Mouse (Mus musculus) heart, postnatal 0 days (tissue): Measurements from ENCODE around the gene Ntf5. TPM values are rescaled to one million over a fixed set of nuclear protein-coding genes. Genes with fewer than 3 reads are reported as not detected.
A peak's percentile ranks its signal among the peaks of the same experiment; 100 is the strongest.
"Not testable (repeated sequence)": the region's sequence is repeated elsewhere in the genome, so short reads cannot be mapped to it uniquely, and the experiment has no call there.

Experiments used
- ATAC-seq: fragments of 200-750 bp; cut with Nextera tagmentation; 2 replicates; pipeline ENCODE4 v1.8.0; 2017; ENCODE audit warnings: low read depth, moderate number of reproducible peaks, moderate library complexity; ENCODE audit not compliant: insufficient read depth
- DNase-seq: peaks from one replicate; pipeline ENCODE4 v3.0.0-alpha.2; 2016; ENCODE audit warnings: low spot score
- H3K27ac ChIP-seq: fragments of 300-500 bp; sonication (generic); 2 replicates; pipeline ENCODE4 v1.5.1; 2014; ENCODE audit warnings: low read depth, mild to moderate bottlenecking
- H3K27me3 ChIP-seq: fragments of 300-500 bp; sonication (generic); 2 replicates; pipeline ENCODE4 v1.6.1; 2014; ENCODE audit warnings: low read length, mixed read lengths; ENCODE audit not compliant: control insufficient read depth, insufficient read depth
- H3K36me3 ChIP-seq: fragments of 300-500 bp; sonication (generic); replicated peaks from 2 replicates; pipeline ENCODE4 v1.6.1; 2014; ENCODE audit warnings: low read length, mixed read lengths; ENCODE audit not compliant: control insufficient read depth, insufficient read depth
- H3K4me1 ChIP-seq: fragments of 300-500 bp; sonication (generic); 2 replicates; pipeline ENCODE4 v1.6.1; 2014; ENCODE audit warnings: antibody characterized with exemption; ENCODE audit not compliant: control insufficient read depth, insufficient read depth
- H3K4me2 ChIP-seq: fragments of 300-500 bp; sonication (generic); 2 replicates; pipeline ENCODE4 v1.6.1; 2014; ENCODE audit warnings: low read depth, mild to moderate bottlenecking, low read length, moderate library complexity
- H3K4me3 ChIP-seq: fragments of 300-500 bp; sonication (generic); 2 replicates; pipeline ENCODE4 v1.5.1; 2014; ENCODE audit warnings: low read depth, low read length
- H3K9ac ChIP-seq: fragments of 300-500 bp; sonication (generic); replicated peaks from 2 replicates; pipeline ENCODE4 v1.6.1; 2014; ENCODE audit warnings: low read depth, low read length, mixed read lengths
- H3K9me3 ChIP-seq: fragments of 300-500 bp; sonication (generic); replicated peaks from 2 replicates; pipeline ENCODE4 v1.6.1; 2016; ENCODE audit warnings: low read length; ENCODE audit not compliant: control insufficient read depth
- CTCF ChIP-seq: IDR thresholded peaks from 2 replicates; pipeline ENCODE4 v1.5.1; 2016; ENCODE audit warnings: antibody characterized with exemption, control low read depth, low read depth
- EP300 ChIP-seq: IDR thresholded peaks from 2 replicates; pipeline ENCODE4 v1.6.1; 2016; ENCODE audit warnings: antibody characterized with exemption, low read depth
- WGBS: fragments of 180-500 bp; shearing (Covaris S2); extraction: QIAGEN DNeasy Blood & Tissue Kit; methylation state at CpG from one replicate; pipeline ENCODE4 v1.1.7; 2014; 5-methylcytosine and 5-hydroxymethylcytosine counted together
- polyA plus RNA-seq: library from polyadenylated mRNA; unstranded; fragments of >200 nt; fragmentation: Nextera tagmentation; extraction: Ambion mirVana; gene quantifications from 2 replicates; pipeline ENCODE4 v1.2.1, GENCODE M21; 2015
- total RNA-seq: library from RNA; depleted of rRNA; stranded (reverse); fragments of >200 nt; gene quantifications from 2 replicates; pipeline ENCODE4 v1.2.3, GENCODE M21; 2014; ENCODE audit warnings: low replicate concordance

The Ntf5 gene
- total and polyA plus RNA-seq, 2 experiments from 2014 or later = 0.15 TPM; not detected in 1

- Histone ChIP-seq H3K27me3 (no peaks in the 10 kb centered on the region), H3K9ac (peak overlapping the region; percentile 79), H3K9me3 (no peaks in the 10 kb centered on the region), H3K4me3 (peak overlapping the region; percentile 66), H3K4me2 (peak overlapping the region; percentile 95), H3K4me1 (peaks cover 19% of the 10 kb centered on the region), H3K27ac (peak overlapping the region; percentile 95), H3K36me3 (peaks cover 19% of the 10 kb centered on the region)
- TF ChIP-seq CTCF = no peak
- no peak for TF ChIP-seq EP300
- DNase-seq (peak; percentile 75), ATAC-seq (peak; percentile 63)
- WGBS = under 1% methylated on average over 20 of the region's 20 CpGs
Measured at GRCm38 (mm10) chr7:45395129-45395541, 18.4 kb upstream of the Ntf5 start.

GRCm38 (mm10) chr7:45395578-45396336 is 17.7 kb upstream of the Ntf5 start, which contains the start of gene Snrnp70:
Gene Snrnp70 (minus strand): TSS chr7:45395742.
- ATAC-seq = peak; percentile 97
- under 1% methylated on average over 60 of the region's 60 CpGs for WGBS
- H3K27ac ChIP-seq = peak within 1 kb of the TSS; percentile 95

GRCm38 (mm10) chr7:45396337-45396775 is 17.1 kb upstream of the Ntf5 start:
- H3K4me3 ChIP-seq = peak overlapping the region; percentile 53
- peak; percentile 14; the same call in 1 of the 2 replicates for TF ChIP-seq CTCF
- H3K27ac ChIP-seq = peak overlapping the region; percentile 81
- peaks cover 19% of the 10 kb centered on the region for H3K4me1 ChIP-seq
- 5% methylated on average over 3 of the region's 3 CpGs for WGBS
- DNase-seq, H3K36me3 ChIP-seq, H3K9me3 ChIP-seq, H3K27me3 ChIP-seq: not testable (repeated sequence)
- 0 out of 2 replicates have a peak overlapping the region, but pooled peaks have one; percentile 26 for H3K9ac ChIP-seq
- ATAC-seq = peak; percentile 31; the same call in 1 of the 2 replicates
- peak overlapping the region; percentile 58 for H3K4me2 ChIP-seq

More at GRCm38 (mm10) chr7:45395578-45396336, 17.7 kb upstream of the Ntf5 start, which contains the start of gene Snrnp70:
- peak within 1 kb of the TSS; percentile 95 for H3K4me2 ChIP-seq
- no peaks in the 10 kb centered on the region for H3K9me3 ChIP-seq
- H3K27me3 ChIP-seq = no peaks in the 10 kb centered on the region
- H3K9ac ChIP-seq = peak within 1 kb of the TSS; percentile 79
- TF ChIP-seq EP300 (no peak), CTCF (no peak)
- peaks cover 19% of the 10 kb centered on the region for H3K4me1 ChIP-seq
- peak; percentile 100 for DNase-seq
- peak within 1 kb of the TSS; percentile 66 for H3K4me3 ChIP-seq
- peaks cover 13% of the 10 kb centered on the region for H3K36me3 ChIP-seq

GRCm38 (mm10) chr7:45396787-45397186 is 16.7 kb upstream of the Ntf5 start:
- 70% methylated on average over 2 of the region's 2 CpGs for WGBS
- H3K4me2 ChIP-seq = no peak overlapping the region
- DNase-seq (no peak), ATAC-seq (no peak)
- H3K27ac ChIP-seq = no peak overlapping the region
- peaks cover 19% of the 10 kb centered on the region for H3K4me1 ChIP-seq
- no peaks in the 10 kb centered on the region for H3K9me3 ChIP-seq
- H3K4me3 ChIP-seq = no peak overlapping the region
- TF ChIP-seq EP300 (no peak), CTCF (no peak)
- H3K9ac ChIP-seq = no peak overlapping the region
- peaks cover 5% of the 10 kb centered on the region for H3K36me3 ChIP-seq
- H3K27me3 ChIP-seq = no peaks in the 10 kb centered on the region

GRCm38 (mm10) chr7:45401521-45402085 is 11.9 kb upstream of the Ntf5 start:
- no peak for ATAC-seq
- Histone ChIP-seq H3K27me3 (peaks cover 14% of the 10 kb centered on the region), H3K9me3 (no peaks in the 10 kb centered on the region), H3K36me3 (no peaks in the 10 kb centered on the region), H3K4me1 (0 out of 2 replicates have a peak, but pooled peaks cover 7% of the 10 kb centered on the region), H3K4me2 (no peak overlapping the region), H3K27ac (no peak overlapping the region), H3K9ac (no peak overlapping the region), H3K4me3 (no peak overlapping the region)
- TF ChIP-seq CTCF = no peak
- 70% methylated on average over 10 of the region's 10 CpGs for WGBS
- DNase-seq = no peak
